In genomic region chr17:72522381-72522780, GRCm38 (mm10) we compare ENCODE assay signal across 9 mouse cellular contexts.
DNase-seq lines count a peak whose midpoint lies in the region; ATAC-seq and TF ChIP-seq lines count a peak whose summit lies in the region.
"Had no signal": no experiment of that assay in that cellular context is flagged by ENCODE, and none has a peak within 500 bp of the region (broad histone marks: within the 10 kb centered on the region; RNA-seq: fewer than 3 reads in every experiment).

No protein-coding gene starts in this region.

- H3K36me3 ChIP-seq in kidney, adult 2 months (ENCODE audit: control insufficient read depth, insufficient read depth, low read length), result no peaks in the 10 kb centered on the region
- no peaks in the 10 kb centered on the region for H3K36me3 ChIP-seq in kidney, embryonic 14.5 days (ENCODE audit: control insufficient read depth, insufficient read depth, low read length)
- no peaks in the 10 kb centered on the region for H3K36me3 ChIP-seq in embryonic facial prominence, embryonic 11.5 days (replicated peaks; ENCODE audit: control insufficient read depth, insufficient read depth, low read depth, low read length)
- H3K36me3 ChIP-seq in midbrain, embryonic 14.5 days (ENCODE audit: control insufficient read depth, insufficient read depth, low read length), result no peaks in the 10 kb centered on the region
- H3K36me3 ChIP-seq: liver, embryonic 15.5 days had no signal

- H3K27me3 ChIP-seq in kidney, adult 2 months (replicated peaks; ENCODE audit: control insufficient read depth, insufficient read depth, low read length), result no peaks in the 10 kb centered on the region
- H3K27me3 ChIP-seq in kidney, embryonic 14.5 days (ENCODE audit: control insufficient read depth, insufficient read depth, low read length), result no peaks in the 10 kb centered on the region
- no peaks in the 10 kb centered on the region for H3K27me3 ChIP-seq in embryonic facial prominence, embryonic 11.5 days (ENCODE audit: control insufficient read depth, insufficient read depth, low read length)
- no peaks in the 10 kb centered on the region for H3K27me3 ChIP-seq in midbrain, embryonic 14.5 days (ENCODE audit: control insufficient read depth, insufficient read depth, low read length)
- H3K27me3 ChIP-seq: liver, embryonic 15.5 days had no signal

- H3K27ac ChIP-seq in kidney, adult 2 months (ENCODE audit: insufficient read depth, low read depth, low read length), result no peak overlapping the region
- no peak overlapping the region for H3K27ac ChIP-seq in kidney, embryonic 14.5 days (ENCODE audit: low read depth, low read length)
- H3K27ac ChIP-seq in embryonic facial prominence, embryonic 11.5 days (replicated peaks; ENCODE audit: low read depth, low read length), result no peak overlapping the region
- no peak overlapping the region for H3K27ac ChIP-seq in midbrain, embryonic 14.5 days (replicated peaks; ENCODE audit: low read depth, low read length)
- H3K27ac ChIP-seq: liver, embryonic 15.5 days had no signal

- peak; percentile 43 for DNase-seq in kidney, adult 2 months
- peak; percentile 24 for DNase-seq in adrenal gland, postnatal 25 days
- peak; percentile 60 for DNase-seq in embryonic facial prominence, embryonic 11.5 days (ENCODE audit: low spot score)
- DNase-seq in heart, postnatal 25 days (ENCODE audit: low spot score), result peak; percentile 13
- peak; percentile 69 to 70 for DNase-seq in left cerebral cortex, adult 18-20 months (ENCODE audit: low spot score in 2 of 2)
- peak; percentile 78 for DNase-seq in midbrain, embryonic 14.5 days
- peak; percentile 29 to 37 for DNase-seq in urinary bladder, postnatal 36 days (ENCODE audit: low spot score in 2 of 2)

- H3K4me3 ChIP-seq in kidney, adult 2 months (ENCODE audit: insufficient read depth, low read depth, low read length), result no peak overlapping the region
- H3K4me3 ChIP-seq in kidney, embryonic 14.5 days (ENCODE audit: low read length), result no peak overlapping the region
- H3K4me3 ChIP-seq in embryonic facial prominence, embryonic 11.5 days (ENCODE audit: low read depth, low read length), result no peak overlapping the region
- H3K4me3 ChIP-seq in midbrain, embryonic 14.5 days (replicated peaks; ENCODE audit: low read depth, low read length), result no peak overlapping the region
- H3K4me3 ChIP-seq: liver, embryonic 15.5 days had no signal

- no peak for ATAC-seq in kidney, embryonic 14.5 days (ENCODE audit: low FRiP score, low TSS enrichment)
- no peak for ATAC-seq in embryonic facial prominence, embryonic 11.5 days (replicated peaks; ENCODE audit: insufficient number of reproducible peaks, low FRiP score, low TSS enrichment, low read depth)
- ATAC-seq in midbrain, embryonic 14.5 days (ENCODE audit: low FRiP score, low TSS enrichment), result no peak; the same call in 1 of the 2 replicates

- intact Hi-C loops in heart, postnatal 25 days (cut with DNase I), result loop anchor here (5.0 to 10.0 kb wide), 3 partner anchors 200 to 860 kb away; no protein-coding TSS in a partner anchor

- 10% methylated on average over 4 of the region's 4 CpGs for WGBS in kidney, adult 2 months
- WGBS in kidney, embryonic 14.5 days, result 19% methylated on average over 4 of the region's 4 CpGs
- 13% methylated on average over 4 of the region's 4 CpGs for WGBS in embryonic facial prominence, embryonic 11.5 days
- 20% methylated on average over 4 of the region's 4 CpGs for WGBS in midbrain, embryonic 14.5 days

- H3K9me3 ChIP-seq in kidney, embryonic 14.5 days (ENCODE audit: control insufficient read depth, low read length), result no peaks in the 10 kb centered on the region
- H3K9me3 ChIP-seq in embryonic facial prominence, embryonic 11.5 days (replicated peaks; ENCODE audit: control insufficient read depth, low read length), result no peaks in the 10 kb centered on the region
- no peaks in the 10 kb centered on the region for H3K9me3 ChIP-seq in midbrain, embryonic 14.5 days (ENCODE audit: control insufficient read depth, low read length)
- H3K9me3 ChIP-seq: liver, embryonic 15.5 days had no signal

- TF ChIP-seq POLR2A in kidney, adult 2 months (IDR thresholded peaks at IDR 0.05; ENCODE audit: low read depth, low read length), result no peak

- H3K4me2 ChIP-seq in kidney, embryonic 14.5 days (replicated peaks; ENCODE audit: low read depth, low read length), result no peak overlapping the region
- no peak overlapping the region for H3K4me2 ChIP-seq in embryonic facial prominence, embryonic 11.5 days (ENCODE audit: low read depth, low read length)
- no peak overlapping the region for H3K4me2 ChIP-seq in midbrain, embryonic 14.5 days (ENCODE audit: low read length)
- H3K4me2 ChIP-seq: liver, embryonic 15.5 days had no signal

- H3K9ac ChIP-seq in kidney, embryonic 14.5 days (ENCODE audit: low read depth, low read length), result no peak overlapping the region
- no peak overlapping the region for H3K9ac ChIP-seq in embryonic facial prominence, embryonic 11.5 days (replicated peaks; ENCODE audit: low read length)
- H3K9ac ChIP-seq in midbrain, embryonic 14.5 days (replicated peaks; ENCODE audit: low read length), result no peak overlapping the region
- H3K9ac ChIP-seq: liver, embryonic 15.5 days had no signal

- H3K4me1 ChIP-seq in kidney, adult 2 months (ENCODE audit: control insufficient read depth, insufficient read depth, low read length), result no peaks in the 10 kb centered on the region
- H3K4me1 ChIP-seq in kidney, embryonic 14.5 days (ENCODE audit: control insufficient read depth, insufficient read depth, low read length), result no peaks in the 10 kb centered on the region
- no peaks in the 10 kb centered on the region for H3K4me1 ChIP-seq in embryonic facial prominence, embryonic 11.5 days (ENCODE audit: control insufficient read depth, insufficient read depth, low read length)
- H3K4me1 ChIP-seq in midbrain, embryonic 14.5 days (ENCODE audit: control insufficient read depth, insufficient read depth, low read length), result no peaks in the 10 kb centered on the region
- H3K4me1 ChIP-seq: liver, embryonic 15.5 days had no signal

- TF ChIP-seq CTCF in kidney, adult 2 months (conservative IDR thresholded peaks at IDR 0.05; ENCODE audit: insufficient read depth, insufficient read length, low read depth, low read length), result peak; percentile 76

Comparison
In these comparisons a context has a peak if more than half of its experiments do, and no peak if none do; other contexts are left out.
1. DNase-seq: peak in every context shown above with its lines; median percentile 78 in midbrain, embryonic 14.5 days; 70 in left cerebral cortex, adult 18-20 months; 60 in embryonic facial prominence, embryonic 11.5 days; 43 in kidney, adult 2 months; 33 in urinary bladder, postnatal 36 days; 24 in adrenal gland, postnatal 25 days; 13 in heart, postnatal 25 days.